Mouse (Mus musculus) midbrain, embryonic 11.5 days (tissue): ENCODE data around the gene Aldh3a2. TPM values are rescaled to one million over a fixed set of nuclear protein-coding genes. Genes with fewer than 3 reads are reported as not detected.
"Not testable (repeated sequence)": the region's sequence is repeated elsewhere in the genome, so short reads cannot be mapped to it uniquely, and the experiment has no call there.

Source experiments
- ATAC-seq: fragments of 200-750 bp; cut with Nextera tagmentation; 2 replicates; pipeline ENCODE4 v1.8.0; 2017; ENCODE audit warnings: moderate TSS enrichment, moderate library complexity; ENCODE audit not compliant: low FRiP score
- DNase-seq: peaks from one replicate; pipeline ENCODE4 v3.0.0; 2015; ENCODE audit warnings: low spot score; ENCODE audit errors: missing footprints
- H3K27ac ChIP-seq: fragments of 300-500 bp; sonication (generic); 2 replicates; pipeline ENCODE4 v1.5.1; 2014; ENCODE audit warnings: low read depth, low read length
- H3K27me3 ChIP-seq: fragments of 300-500 bp; sonication (generic); 2 replicates; pipeline ENCODE4 v1.6.1; 2014; ENCODE audit warnings: mild to moderate bottlenecking, low read length, moderate library complexity, mixed read lengths; ENCODE audit not compliant: control insufficient read depth, insufficient read depth
- H3K36me3 ChIP-seq: fragments of 300-500 bp; sonication (generic); 2 replicates; pipeline ENCODE4 v1.6.1; 2014; ENCODE audit warnings: mild to moderate bottlenecking, low read length, moderate library complexity, mixed read lengths; ENCODE audit not compliant: control insufficient read depth, insufficient read depth
- H3K4me1 ChIP-seq: fragments of 300-500 bp; sonication (generic); 2 replicates; pipeline ENCODE4 v1.6.1; 2014; ENCODE audit warnings: low read length; ENCODE audit not compliant: control insufficient read depth, insufficient read depth
- H3K4me2 ChIP-seq: fragments of 300-500 bp; sonication (generic); 2 replicates; pipeline ENCODE4 v1.6.1; 2014; ENCODE audit warnings: mild to moderate bottlenecking, moderate library complexity
- H3K4me3 ChIP-seq: fragments of 300-500 bp; sonication (generic); 2 replicates; pipeline ENCODE4 v1.5.1; 2014; ENCODE audit warnings: low read depth, low read length
- H3K9ac ChIP-seq: fragments of 300-500 bp; sonication (generic); 2 replicates; pipeline ENCODE4 v1.6.1; 2014; ENCODE audit warnings: low read length
- H3K9me3 ChIP-seq: fragments of 300-500 bp; sonication (generic); 2 replicates; pipeline ENCODE4 v1.6.1; 2016; ENCODE audit warnings: low read length; ENCODE audit not compliant: control insufficient read depth
- WGBS: fragments of 180-500 bp; shearing (Covaris S2); extraction: QIAGEN DNeasy Blood & Tissue Kit; methylation state at CpG from one replicate; pipeline ENCODE4 v1.1.7; 2014; 5-methylcytosine and 5-hydroxymethylcytosine counted together
- polyA plus RNA-seq: library from polyadenylated mRNA; unstranded; fragments of >200 nt; fragmentation: Nextera tagmentation; extraction: Ambion mirVana; gene quantifications from 2 replicates; pipeline ENCODE4 v1.2.1, GENCODE M21; 2014

Aldh3a2 gene
- polyA plus RNA-seq, 1 experiment from 2014 or later, result 26.0 TPM

DNA sequence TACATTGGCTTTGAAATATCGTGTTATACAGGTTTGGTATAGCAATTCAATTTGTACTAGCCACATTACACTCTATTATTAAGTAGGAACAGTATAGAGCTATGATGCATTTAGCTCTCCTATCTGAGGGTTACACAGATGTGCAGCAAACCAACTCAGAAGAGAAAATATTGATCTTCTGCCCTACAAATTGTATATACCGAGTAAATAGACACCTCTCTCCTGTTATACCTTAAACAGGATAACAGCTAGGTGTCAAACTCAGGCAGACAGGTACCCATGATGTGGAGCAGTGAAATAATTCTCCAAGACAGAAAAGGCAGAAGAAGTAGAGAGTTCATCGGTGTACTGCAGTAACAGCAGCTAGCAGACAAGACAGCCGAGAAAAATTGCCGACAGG lies 91.5 kb downstream of the Aldh3a2 start:
- peaks cover 16% of the 10 kb centered on the region for H3K4me1 ChIP-seq
- no peaks in the 10 kb centered on the region for H3K27me3 ChIP-seq
- DNase-seq, result no peak
- H3K27ac ChIP-seq, result no peak overlapping the region; the same call in 1 of the 2 replicates
- no peaks in the 10 kb centered on the region for H3K9me3 ChIP-seq
- no peak overlapping the region for H3K4me3 ChIP-seq
- H3K9ac ChIP-seq, result no peak overlapping the region
- ATAC-seq, result no peak
- WGBS, result 77% methylated on average over 5 of the region's 5 CpGs
- peak overlapping the region; percentile 43; the same call in 1 of the 2 replicates for H3K4me2 ChIP-seq
- no peaks in the 10 kb centered on the region for H3K36me3 ChIP-seq

DNA sequence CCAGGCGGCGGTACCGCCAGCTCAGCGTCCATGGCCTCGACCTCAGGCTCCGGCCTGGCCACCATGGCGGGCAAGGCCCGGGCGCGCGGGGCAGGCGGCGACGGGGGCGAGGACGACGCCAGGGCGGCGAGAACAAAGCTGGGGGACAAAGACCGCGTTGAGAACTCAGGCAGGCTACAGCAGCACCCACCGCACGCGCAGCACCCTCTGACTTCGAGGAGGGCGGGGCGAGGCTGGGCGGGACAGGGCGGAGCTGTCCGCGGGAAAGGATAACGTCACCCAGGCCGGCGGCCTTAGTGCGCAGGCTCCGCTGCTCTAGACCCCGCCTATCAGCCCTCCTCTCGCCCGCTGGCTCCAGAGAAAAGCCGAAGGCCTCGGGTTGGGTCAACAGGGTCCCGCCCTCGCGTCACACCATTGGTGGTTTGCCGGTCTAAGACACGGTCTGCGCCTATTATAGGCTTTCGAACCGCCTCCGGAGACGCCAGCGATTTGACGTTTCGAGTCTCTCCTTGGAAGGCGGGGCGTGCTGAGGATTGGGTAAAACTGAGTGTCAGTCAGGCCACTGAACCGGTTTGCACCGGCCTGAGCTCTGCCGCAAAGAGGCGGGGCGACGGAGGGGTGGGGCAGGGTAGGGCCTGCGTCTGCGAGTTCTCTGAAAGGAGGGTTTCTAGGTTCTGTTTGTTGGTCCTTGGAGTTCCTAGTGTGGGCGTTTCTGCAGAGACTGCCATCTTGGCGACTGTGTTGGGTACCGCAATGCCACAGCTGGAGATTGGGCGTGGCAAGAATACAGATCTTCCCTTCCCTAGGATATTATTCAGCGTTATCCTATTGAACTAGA lies 92.2 kb downstream of the Aldh3a2 start, which contains the start of gene Usp22:
TSS of gene Usp22 (minus strand) at position 235 of the 838 bp plus-strand sequence.
- Histone ChIP-seq H3K9me3 (no peaks in the 10 kb centered on the region), H3K4me1 (peaks cover 16% of the 10 kb centered on the region), H3K9ac (peak within 1 kb of the TSS; percentile 100), H3K27me3 (no peaks in the 10 kb centered on the region), H3K4me2 (peak within 1 kb of the TSS; percentile 62), H3K4me3 (peak within 1 kb of the TSS; percentile 98), H3K27ac (peak within 1 kb of the TSS; percentile 91), H3K36me3 (no peaks in the 10 kb centered on the region)
- DNase-seq, result peak; percentile 99
- under 1% methylated on average over 69 of the region's 69 CpGs for WGBS
- ATAC-seq, result peak; percentile 99

DNA sequence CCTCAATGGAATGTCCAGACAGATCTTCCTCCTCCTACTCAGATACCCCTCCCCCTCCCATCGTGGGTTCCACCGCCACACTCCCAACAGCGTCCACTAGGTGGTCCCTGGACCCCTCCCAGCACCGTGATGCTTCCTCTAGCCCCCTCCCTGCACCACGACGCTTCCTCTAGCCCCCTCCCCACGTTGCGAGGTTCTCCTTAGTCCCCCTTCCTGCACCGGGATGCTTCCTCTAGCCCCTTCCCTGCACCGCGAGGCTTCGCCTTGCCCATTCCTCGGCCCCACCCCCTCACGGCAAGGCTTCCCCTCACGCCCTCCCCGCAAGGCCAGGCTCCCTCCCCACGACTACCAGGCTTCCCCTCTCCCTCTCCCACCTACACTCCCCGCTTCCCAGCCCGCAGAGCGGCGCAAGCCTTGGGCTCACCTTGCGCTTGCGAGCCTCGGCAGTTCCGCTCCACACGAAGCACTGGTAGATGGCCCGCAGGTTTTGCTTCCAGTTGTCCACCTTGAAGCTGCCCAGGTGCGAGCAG lies 92.9 kb downstream of the Aldh3a2 start:
- DNase-seq, result peak; percentile 99
- H3K4me2 ChIP-seq, result peak overlapping the region; percentile 62
- peak overlapping the region; percentile 91 for H3K27ac ChIP-seq
- H3K9me3 ChIP-seq, result no peaks in the 10 kb centered on the region
- no peaks in the 10 kb centered on the region for H3K27me3 ChIP-seq
- H3K9ac ChIP-seq, result peak overlapping the region; percentile 100
- H3K4me1 ChIP-seq, result peaks cover 16% of the 10 kb centered on the region
- peak overlapping the region; percentile 98 for H3K4me3 ChIP-seq
- 1% methylated on average over 28 of the region's 28 CpGs for WGBS
- H3K36me3 ChIP-seq, result no peaks in the 10 kb centered on the region
- peak; percentile 47 for ATAC-seq

DNA sequence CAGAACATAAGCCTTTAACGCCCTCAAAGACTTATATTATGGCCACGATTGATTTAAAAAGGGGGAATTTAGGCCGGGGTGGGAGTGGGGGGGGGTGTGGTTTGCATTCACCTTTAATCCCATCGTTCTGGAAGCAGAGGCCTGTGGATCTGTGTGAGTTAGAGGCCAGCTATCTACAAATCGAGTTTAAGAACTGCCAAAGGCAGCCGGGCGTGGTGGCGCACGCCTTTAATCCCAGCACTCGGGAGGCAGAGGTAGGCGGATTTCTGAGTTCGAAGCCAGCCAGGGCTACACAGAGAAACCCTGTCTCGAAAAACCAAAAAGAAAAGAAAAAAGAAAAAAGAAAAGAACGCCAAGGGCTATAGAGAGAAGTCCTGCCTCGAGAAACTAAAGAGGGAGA lies 93.8 kb downstream of the Aldh3a2 start:
- H3K27me3 ChIP-seq, H3K9me3 ChIP-seq, H3K36me3 ChIP-seq, ATAC-seq, H3K27ac ChIP-seq: not testable (repeated sequence)
- Histone ChIP-seq H3K9ac (peak overlapping the region; percentile 100; the same call in 1 of the 2 replicates), H3K4me3 (peak overlapping the region; percentile 98), H3K4me1 (peaks cover 18% of the 10 kb centered on the region), H3K4me2 (peak overlapping the region; percentile 62)
- peak; percentile 89 for DNase-seq
- 24% methylated on average over 15 of the region's 15 CpGs for WGBS

Other genes with a start within 250 kb of the Aldh3a2 start
- gene Kcnj12, start 244.9 kb downstream of the Aldh3a2 start, polyA plus RNA-seq, result 0.16 and 0.33 TPM in 2 replicates
- 1.1 and 1.4 TPM in 2 replicates for gene Tnfrsf13b, start 140.7 kb downstream of the Aldh3a2 start, polyA plus RNA-seq
- 284 and 292 TPM in 2 replicates for gene Usp22, start 92.4 kb downstream of the Aldh3a2 start, polyA plus RNA-seq
- gene Aldh3a1, start 59.9 kb downstream of the Aldh3a2 start, polyA plus RNA-seq, result not detected in 2 replicates
- gene Slc47a2, start 75.4 kb upstream of the Aldh3a2 start, polyA plus RNA-seq, result not detected in 2 replicates
- 0.16 TPM in 1 of 2 replicates, not detected in the other for gene Slc47a1, start 110.9 kb upstream of the Aldh3a2 start, polyA plus RNA-seq
- gene Rnf112, start 186.7 kb upstream of the Aldh3a2 start, polyA plus RNA-seq, result 0.40 and 0.51 TPM in 2 replicates
- 69.8 and 78.9 TPM in 2 replicates for gene Mfap4, start 218.0 kb upstream of the Aldh3a2 start, polyA plus RNA-seq
- gene Mapk7, start 226.9 kb upstream of the Aldh3a2 start, polyA plus RNA-seq, result 51.0 and 58.3 TPM in 2 replicates
- gene B9d1, start 237.7 kb upstream of the Aldh3a2 start, polyA plus RNA-seq, result 35.1 and 39.6 TPM in 2 replicates